Mouse (Mus musculus): ENCODE measurements at regions not wholly inside any gene's neighbourhood (a gene's known extent, or its start where the extent isn't known, plus 50 kb on each side); places are given as distances from the start of the nearest gene placed in this dataset.

DNA sequence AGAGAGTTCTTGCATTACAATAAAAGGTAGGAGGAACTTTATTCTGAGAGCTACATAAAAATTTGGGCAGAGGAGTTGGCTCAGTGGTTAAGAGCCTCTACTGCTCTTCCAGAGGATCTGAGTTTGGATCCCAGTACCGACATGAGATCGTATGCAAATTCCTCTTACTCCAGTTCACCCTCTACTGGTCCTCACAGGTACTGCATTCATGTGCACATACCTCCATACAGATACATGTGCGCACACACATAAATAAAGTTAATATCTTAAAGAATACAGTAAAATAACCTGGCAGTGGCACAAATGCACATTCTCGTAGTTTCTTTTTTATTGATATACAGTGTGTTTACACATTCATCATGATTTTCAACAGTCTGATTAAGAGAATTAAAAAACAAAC lies 232.4 kb downstream of the Vps13c start:
- DNase-seq = no peak

DNA sequence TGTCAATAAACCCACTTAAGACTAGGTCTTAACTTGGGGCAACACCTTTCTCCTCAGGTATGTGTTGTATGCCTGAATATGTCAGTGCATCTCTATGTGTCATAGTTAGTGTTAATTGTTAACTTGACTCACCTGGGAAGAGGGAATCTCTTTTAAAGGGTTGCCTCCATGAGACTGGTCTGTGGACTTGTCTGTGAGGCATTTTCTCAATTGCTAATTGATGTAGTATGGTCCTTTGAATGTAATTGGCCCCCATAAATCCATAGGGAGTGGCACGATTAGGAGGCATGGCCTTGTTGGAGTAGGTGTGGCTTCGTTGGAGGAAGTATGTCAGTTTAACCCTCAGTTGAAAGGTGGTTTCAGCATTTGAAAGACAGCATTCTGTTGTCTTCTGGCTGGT lies 237.1 kb downstream of the Vps13c start:
- no peak for DNase-seq

DNA sequence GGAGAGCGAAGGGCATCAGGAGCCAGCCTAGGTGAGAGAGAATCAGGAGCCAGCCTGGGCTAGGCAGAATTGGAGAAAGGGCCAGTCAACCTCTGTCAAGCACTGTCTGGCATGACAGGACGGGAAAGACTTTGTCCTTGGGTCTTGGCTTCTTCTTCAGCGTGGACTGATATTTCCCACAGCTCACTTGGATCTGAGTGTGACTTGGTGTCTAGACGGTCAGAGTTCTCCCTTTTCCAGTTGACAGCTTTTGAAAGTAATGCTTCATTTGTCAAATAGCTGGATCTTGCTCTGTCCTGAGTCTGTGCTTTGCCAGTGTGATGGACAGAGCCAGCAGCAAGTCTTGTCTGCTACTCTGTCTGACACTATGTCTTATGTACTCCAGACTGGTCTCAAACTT lies 243.1 kb downstream of the Vps13c start:
- no peak for DNase-seq

DNA sequence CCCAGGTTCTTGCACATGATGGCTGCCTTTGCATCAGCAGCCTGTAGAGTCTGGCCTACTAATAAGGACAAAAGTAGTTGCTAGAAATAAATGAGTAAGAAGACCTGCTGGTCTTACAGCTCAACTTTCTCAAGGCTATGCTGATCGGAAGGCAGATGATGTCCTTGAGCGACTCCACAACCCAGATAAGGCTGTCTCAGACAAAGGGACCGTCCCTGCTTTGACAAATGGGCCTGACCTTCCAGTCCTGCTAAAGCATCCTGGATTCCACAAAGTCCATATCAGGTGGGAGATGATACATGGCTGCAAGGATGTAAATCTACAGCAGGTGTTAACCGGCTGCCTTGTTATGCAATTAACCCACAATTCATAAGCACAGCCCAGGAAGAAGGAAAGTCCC lies 244.8 kb downstream of the Vps13c start:
- DNase-seq = no peak

DNA sequence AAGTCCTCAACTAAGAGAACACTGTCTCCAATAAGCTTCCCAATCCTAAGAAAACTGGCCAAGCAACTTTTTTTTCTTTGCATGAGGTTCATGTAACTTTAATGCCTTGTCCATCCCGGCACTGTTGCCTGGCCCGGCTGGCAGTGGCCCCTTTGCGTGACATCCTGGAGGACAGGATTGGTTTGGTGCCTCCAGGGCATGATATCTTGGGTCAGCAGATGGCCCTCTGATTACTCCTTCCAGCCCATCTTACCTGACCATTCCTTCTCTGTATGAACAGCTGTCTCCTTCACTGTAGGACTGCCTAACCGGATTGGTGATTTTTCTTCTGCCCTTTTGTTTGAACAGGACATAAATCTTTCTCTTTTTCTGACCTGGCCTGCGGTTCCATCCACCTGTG lies 254.4 kb downstream of the Vps13c start:
- DNase-seq = no peak

DNA sequence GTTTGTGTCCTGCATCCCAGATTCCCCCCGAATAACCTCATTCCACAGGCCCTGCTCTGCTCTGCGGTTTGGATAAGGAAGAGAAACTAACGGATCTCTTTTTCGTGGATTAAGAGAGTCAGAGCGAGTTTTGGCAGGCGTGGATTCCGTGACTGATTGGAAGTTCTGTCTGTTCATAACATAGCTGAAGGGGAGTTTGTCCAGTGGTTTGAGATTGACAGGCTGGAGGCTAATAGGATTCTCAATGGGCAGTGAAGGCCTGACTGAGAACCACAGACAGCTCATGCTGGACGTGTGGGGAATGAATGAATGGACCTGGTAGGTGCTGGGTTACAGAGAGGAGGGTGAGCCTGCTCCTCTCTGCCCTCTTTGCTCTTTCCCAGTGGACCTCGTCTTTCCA lies 269.6 kb downstream of the Vps13c start:
- no peak for DNase-seq

DNA sequence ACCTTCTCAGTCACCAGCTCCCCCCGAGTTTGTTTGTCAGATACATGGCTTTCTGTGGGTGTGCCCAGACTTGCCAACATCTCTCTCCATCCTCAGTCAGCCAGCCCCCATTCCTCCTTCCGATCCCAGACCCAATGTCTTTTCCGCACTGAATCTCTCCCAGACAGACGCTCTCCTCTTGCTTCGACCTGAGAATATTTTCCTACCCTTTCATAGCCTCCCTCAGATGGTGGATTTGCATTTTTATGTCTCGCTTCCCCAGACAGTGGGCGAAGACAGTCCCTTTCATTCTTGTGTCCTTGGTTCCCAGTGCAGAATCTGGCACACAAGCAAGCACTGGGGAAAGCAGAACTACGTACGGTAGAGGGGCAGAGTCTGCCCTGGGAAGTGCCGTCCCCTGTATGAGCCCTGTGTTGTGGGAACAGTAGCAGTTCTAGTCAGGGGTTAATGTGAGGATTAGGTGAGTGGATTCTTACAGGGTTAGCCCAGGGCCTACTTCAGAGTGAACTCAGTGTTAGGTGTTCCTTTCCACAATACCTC lies 275.0 kb downstream of the Vps13c start:
- DNase-seq = no peak

DNA sequence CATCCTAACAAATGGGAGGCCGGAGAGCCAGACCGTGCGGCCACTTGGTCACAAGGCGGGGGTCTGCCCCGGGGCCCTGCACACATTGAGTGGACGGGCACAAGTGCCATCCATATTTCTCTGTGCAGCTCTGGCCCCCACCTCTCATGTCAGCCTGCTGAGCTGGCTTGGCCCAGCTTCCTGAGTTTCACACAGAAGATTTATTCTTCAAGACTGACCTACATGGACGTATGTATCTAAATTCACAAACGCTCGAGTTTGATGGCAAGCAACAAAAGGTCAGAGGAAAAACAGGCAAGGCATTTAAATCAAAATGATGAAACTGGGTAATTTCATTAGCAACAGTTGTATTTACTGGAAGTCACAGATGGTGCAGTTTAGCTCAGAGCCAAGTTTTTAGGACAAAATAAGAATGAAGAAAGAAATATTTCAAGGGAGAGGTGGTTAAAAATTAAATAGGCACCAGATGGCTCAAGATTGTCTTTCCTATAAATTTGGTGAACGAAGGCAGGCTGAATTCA lies 276.1 kb downstream of the Vps13c start:
- no peak for DNase-seq

DNA sequence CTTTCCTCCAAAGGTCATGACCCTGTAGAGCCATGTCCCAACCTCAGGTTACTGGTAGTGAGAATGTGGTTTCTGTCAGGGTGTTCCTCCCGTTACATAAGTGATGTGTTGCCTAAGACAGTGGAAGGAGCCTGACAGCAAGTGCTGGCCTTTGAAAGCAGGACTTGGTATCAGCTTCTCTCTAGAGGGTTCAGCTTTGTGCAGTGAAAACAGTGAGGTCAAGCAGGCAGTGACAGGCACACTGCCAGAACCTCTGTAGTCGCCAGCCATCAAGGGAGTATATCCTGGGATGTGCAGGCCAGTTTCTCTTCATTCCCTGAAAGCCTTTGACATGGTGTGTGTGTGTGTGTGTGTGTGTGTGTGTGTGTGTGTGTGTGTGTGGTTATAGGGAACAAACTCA lies 278.1 kb downstream of the Vps13c start:
- no peak for DNase-seq

DNA sequence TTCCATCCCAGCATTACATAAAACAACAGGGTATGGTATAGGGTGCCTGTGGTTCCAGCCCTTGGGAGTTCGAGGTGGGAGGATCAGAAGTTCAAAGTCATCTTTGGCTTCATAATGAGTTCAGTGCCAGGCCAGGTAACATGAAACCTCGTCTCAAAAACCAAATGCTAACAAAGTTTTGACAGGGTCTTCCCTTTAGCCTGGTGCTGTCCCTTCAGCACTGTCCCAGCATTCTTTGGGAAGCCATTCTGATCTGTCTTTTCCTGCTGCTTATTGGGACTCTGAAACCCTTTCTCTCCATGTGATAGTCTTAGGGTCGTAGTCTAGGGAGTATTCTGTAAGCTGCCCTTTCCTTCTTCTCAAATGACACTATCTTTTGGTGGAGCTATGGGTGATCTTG lies 282.1 kb downstream of the Vps13c start:
- no peak for DNase-seq

DNA sequence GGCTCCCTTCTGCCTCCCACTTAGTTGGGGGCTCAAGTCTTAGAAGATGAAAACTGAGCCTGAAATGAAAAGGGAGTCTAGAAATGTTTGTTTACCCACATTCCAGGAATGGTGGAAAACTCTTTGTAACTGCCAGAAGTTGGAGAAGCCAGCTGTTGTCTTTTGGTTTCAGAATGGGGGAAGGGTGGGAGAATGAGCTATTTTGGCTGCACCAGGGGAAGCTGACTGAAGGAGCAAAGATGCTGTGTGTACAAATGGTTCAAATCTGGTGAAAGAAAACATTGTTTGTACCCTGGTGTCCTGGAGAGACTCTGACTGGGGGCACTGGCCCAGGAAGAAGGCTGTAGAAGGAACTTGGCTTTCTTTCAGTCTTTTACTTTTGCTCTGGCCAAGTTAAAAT lies 291.1 kb downstream of the Vps13c start:
- no peak for DNase-seq

DNA sequence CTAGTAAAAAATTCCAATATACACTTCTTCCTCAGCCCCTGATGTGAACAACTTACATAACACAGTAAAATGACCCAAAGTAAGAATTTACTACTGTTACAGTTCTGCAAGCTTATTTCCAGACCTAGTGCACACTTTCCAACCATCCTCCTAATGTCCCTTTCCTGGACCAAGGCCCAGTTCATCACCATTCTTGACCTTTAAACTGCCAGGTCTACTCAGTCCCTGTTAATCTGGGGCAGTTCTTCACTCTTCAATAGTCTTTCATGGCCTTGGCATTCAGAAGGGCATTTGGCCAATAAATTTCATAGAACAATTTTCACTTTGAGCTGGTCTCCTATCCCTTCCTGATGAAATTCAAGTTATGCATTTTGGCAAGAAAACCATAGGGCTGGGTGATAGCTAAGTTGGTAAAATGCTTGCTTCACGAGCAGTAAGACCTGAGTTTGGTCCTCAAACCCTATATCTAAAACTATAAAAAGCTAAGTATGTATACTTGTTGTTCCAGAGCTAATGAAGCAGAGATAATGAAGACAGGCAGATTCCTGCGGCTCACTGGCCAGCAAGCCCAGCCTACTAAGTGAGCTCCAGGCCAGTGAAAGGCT lies 295.4 kb downstream of the Vps13c start:
- no peak for DNase-seq

DNA sequence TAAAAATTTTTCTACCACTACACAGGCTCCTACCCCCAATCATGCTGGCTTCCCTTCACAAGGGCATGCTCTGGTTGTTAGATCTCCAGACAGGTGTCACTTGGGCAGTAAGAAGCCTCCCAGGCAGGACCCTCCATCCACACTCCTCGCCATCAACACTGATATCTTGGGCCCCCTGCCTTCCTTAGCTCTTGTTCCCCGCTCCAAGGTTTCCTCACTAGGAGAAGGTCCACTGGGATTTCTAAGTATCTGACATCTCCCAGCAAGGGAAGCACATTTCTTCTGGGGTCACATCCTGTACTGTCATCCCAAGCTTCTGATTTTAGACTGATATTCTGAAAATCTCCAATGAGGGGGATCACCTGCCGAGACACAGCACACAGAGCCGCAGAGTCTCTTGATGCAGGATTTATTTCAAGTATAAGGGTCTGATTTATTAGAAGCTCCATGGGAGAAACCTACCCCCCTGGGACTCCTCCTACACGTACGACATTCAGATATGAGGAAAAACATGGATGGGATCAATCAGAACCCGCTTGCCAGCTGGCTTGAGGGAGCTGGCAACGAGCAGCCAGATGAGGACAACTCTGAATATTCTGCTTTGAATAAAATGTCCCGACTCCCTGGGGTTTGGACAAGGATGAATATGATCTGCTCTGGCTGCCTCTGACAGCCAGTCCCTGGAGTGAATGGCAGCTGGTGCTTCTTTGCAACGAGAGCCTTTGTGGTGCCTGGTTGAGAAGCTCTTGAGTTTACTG lies 322.8 kb downstream of the Vps13c start:
- no peak for DNase-seq

DNA sequence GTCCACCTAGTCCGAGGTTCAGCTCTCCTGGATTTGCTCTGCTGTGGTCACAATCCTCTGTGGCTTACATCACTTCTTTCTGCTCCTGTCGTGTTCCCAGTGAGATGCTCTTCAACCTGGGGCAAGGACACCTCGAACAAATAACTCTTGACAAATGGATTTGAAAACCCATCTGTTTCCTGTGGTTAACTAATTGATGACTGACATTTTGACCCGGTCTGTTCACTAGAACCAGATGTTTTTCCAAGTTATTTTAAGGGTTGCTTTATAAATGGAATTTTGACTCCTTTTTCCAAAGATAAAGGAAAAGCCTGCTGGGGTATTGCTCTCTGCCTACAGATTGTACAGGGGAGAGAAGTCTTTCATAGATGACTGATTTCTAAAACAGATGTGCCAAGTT lies 326.4 kb downstream of the Vps13c start:
- no peak for DNase-seq

DNA sequence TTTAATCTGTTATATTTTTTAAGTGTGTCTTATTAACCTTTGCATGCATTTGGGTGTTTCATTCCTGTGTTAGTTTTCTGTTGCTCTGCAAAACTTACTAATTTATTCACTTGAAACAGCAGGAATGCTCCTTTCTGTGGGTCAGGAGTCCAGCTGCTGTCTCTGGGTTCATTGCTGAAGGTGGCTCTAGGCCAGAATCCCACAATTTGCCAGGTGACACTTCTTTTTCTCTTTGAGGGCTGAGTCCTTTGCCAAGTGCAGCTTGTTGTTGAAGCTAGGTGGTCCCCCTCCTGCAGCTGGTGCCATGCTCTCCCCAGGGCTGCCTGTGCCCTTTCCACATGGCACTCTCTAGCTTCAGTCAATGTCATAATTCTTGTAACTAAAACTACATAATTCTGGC lies 348.7 kb downstream of the Vps13c start:
- no peak for DNase-seq

DNA sequence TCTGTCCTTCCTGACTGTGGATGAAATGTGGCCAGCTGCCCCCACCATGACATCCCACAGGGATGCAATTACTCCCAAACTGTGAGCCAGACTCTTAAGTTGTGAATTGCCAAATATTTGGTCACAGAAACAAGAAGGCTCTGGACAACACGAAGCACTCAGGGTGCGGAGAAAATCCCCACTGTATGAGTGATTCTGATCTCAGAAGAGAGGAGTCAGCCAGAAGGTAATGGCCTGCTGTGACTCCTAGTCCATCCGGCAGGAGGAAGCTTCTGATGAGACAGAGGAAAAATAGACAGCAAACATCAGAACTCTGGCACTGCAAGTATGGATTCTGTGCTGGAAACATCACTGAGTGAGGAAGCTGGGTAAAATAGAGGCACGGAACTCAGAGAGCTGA lies 359.6 kb downstream of the Vps13c start:
- no peak for DNase-seq

DNA sequence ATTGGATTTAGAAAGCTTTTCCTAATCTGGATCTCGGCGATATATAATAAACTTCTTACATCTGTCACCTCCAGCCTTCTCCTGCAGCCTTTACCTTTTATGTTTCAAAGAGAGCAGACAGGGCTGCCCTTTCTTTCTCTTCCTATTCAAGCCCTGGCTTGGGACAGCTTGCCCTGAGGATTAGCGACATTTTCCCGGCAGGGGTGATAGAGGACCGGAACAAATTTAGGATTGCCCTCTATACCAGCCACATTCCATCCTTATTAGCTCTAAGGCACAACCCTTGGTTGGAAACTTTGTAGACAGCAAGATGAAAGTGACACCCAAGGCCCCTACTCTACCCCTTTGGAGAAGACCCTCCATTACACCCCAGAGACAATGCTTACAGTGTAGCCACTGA lies 360.8 kb downstream of the Vps13c start:
- no peak for DNase-seq

DNA sequence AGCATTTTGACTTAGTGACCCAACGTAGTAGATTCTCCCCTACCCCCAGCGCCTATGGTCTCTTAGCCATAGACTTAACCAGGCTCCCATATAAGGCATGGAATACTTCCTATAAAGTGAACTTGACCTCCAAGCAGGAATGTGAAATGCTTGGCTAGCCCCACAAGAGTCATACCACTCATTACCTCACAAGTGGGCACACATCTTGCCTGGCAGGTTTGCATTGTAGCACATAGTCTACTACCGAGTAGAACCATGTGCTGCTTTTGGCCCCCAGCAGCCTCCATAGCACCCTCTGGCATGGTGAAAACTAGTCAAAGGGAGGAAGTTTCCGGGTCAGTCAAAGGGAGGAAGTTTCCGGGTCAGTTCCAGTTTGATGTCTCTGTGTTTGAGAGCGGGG lies 385.5 kb downstream of the Vps13c start:
- no peak for DNase-seq

DNA sequence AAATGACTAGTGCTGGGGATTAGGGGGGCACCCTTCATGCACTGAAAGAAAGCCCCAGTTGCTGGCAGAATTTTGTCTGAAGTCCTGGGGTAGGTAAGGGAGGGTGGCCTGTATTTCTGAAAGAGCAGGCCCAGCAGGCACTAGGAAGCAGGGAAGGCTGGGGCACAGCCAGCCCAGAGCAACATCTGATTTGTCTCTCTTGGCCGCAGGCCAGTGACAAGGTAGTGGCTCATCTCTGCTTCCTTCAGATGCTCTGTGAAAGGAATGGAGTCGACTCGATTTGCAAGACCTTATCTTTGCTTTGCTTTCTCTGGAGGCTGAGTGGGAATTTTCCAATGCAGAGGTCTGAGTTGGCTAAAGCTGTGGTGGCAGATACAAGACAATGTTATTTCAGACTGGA lies 390.9 kb downstream of the Vps13c start:
- DNase-seq = no peak

DNA sequence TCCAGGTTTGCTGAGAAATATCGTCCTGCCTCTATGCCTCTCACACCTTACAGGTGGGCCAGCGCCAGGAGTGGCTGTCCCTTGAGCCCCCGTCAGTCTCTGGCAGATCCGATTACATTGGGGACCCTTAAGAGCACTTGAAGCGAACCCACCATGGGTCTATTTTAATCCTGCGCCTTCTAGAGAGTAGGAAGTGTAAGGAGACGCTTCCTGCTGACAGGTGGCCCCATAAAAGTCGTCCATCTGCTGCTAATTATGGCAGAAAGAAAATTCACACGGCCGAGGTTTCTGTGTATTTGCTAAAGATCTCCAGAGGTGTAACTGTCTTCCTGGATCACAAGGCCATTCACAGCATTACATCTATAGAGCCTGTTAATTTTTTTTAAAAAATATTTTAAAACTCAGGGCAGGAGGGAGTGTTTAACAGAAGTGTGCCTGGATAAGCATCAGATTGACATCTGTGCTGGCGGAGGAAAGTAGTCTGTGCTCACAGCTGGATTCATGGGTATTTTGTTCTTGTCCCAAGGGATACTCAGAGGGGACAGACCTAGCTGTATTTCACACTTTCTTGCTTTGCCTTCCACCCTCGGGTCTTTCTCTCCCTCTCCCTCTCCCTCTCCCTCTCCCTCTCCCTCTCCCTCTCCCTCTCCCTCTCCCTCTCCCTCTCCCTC lies 394.9 kb downstream of the Vps13c start:
- no peak for DNase-seq

DNA sequence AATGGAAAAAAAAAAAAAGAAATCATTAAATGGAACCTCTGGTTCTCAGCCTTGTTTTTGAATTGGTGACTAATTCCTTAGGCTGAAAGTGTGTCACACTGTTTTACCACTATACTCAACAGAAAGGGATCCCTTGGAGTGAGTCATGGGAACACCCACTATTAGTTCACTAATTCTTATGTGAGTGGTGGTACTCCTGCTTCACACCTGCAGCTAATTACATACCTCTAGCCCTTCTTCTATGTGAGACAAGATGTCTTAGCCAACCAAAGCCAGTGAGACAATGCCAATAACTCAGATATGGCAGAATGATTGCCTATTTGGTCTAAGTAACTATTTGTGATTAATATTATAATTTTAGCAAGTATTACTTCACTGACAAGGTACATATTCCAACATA lies 398.9 kb downstream of the Vps13c start:
- DNase-seq = no peak

DNA sequence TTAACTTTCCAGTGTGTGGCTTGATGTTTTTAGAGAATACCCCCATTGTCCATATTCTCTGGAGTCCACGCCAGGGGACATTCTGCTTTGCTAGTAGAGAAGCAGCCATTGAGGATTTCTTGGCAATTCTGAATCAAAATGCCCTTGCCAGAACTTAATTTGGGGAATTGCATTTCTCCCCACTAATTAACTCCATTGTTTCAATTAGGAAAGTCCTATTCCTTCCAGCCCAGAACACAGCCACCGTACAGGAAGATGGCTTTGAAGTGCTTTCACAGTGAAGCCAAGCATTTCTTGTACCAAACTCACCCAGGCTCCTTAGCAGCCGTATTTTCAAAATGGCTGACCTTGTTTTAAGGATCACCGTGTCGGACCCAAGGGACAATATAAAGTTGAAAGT lies 399.4 kb downstream of the Vps13c start:
- no peak for DNase-seq

DNA sequence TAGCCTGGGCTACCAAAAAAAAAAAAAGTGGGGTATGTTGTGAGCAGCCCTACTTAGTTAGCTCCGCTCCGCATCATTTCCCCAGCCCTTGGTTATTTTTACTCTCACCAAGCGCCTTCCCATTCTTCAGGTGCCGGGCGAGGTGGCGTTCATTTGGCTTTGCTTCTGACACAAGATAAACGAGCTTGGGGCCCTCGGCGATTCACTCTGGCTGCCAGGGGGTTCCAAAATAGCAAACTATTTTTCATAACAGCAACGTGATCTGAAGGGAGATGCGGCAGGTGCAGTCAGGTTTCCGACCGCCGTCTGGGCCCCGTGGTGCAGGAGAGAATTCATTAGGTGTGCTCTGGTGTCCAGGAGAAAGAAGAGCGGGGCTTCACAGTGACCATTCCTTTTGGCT lies 403.6 kb upstream of the Rora start:
- no peak for DNase-seq

DNA sequence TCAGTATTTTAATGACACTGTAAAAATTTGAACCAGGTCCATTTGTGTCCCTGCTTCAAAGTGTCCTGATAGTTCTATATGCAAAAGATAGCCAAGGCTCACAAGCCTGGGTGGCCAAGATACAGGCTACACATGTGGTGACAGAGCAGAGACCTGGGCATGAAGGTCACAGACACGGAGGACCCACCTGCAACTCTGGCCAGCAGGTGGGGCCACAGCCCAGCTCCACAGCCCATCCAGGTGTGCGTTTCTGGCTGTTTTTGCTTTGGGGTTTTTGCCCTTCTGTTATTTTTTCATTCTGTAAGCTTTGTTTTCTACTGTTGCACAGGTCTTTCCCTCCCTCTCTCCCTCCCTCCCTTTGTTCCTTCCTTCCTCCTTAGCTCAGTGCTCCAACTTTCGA lies 399.4 kb upstream of the Rora start:
- no peak for DNase-seq
